Mouse (Mus musculus): Measurements from ENCODE around the gene Begain.
A peak's percentile ranks its signal among the peaks of the same experiment; 100 is the strongest.

- TF ChIP-seq POLR2A (IDR thresholded peaks at IDR 0.05; ENCODE audit: borderline replicate concordance, extremely low read depth, insufficient read depth, insufficient read length, poor library complexity, severe bottlenecking) (0 out of 2 replicates have a peak, but pooled peaks have one; percentile 36), CTCF (IDR thresholded peaks at IDR 0.05; ENCODE audit: borderline replicate concordance, extremely low read depth, insufficient read depth, insufficient read length) (no peak)
These were observed at the start of gene Begain for GRCm38 (mm10) chr12:109068167-109068653.
